In the genomic region with DNA sequence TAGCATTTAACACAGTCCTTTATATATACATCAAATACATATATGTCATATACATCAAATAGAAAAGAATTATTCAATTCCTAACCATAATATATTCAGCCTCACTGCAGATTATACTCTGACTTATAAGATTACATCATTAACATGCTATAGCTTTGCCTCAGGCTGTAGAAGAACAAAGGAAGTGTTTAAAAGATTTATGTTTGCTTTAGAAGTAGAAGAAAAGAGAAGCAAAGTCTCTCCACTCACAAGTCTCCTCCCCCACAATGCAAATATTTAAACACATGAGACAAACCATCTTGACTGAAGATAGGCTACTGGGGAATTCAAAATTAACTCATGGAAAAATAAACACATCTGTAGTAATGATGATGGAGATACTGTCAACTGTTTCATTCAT, we compare ENCODE assay signal across 24 mouse cellular contexts.
DNase-seq lines count a peak whose midpoint lies in the region; ATAC-seq and TF ChIP-seq lines count a peak whose summit lies in the region.
"Had no signal": no experiment of that assay in that cellular context is flagged by ENCODE, and none has a peak within 500 bp of the region (broad histone marks: within the 10 kb centered on the region; RNA-seq: fewer than 3 reads in every experiment).

No protein-coding gene starts in this region.

- no peak for TF ChIP-seq CTCF in kidney, postnatal 0 days (IDR thresholded peaks at IDR 0.05; ENCODE audit: low read depth)
- no peak for TF ChIP-seq CTCF in stomach, postnatal 0 days (IDR thresholded peaks at IDR 0.05; ENCODE audit: low read depth)

- H3K36me3 ChIP-seq in kidney, embryonic 14.5 days (ENCODE audit: control insufficient read depth, insufficient read depth, low read length) = no peaks in the 10 kb centered on the region
- H3K36me3 ChIP-seq in kidney, postnatal 0 days (ENCODE audit: insufficient read depth, low read length) = no peaks in the 10 kb centered on the region
- no peaks in the 10 kb centered on the region for H3K36me3 ChIP-seq in kidney, embryonic 16.5 days (ENCODE audit: insufficient read depth, low read length)
- H3K36me3 ChIP-seq in stomach, embryonic 14.5 days (ENCODE audit: control insufficient read depth, insufficient read depth, low read length) = no peaks in the 10 kb centered on the region
- no peaks in the 10 kb centered on the region for H3K36me3 ChIP-seq in stomach, postnatal 0 days (ENCODE audit: control insufficient read depth, insufficient read depth, low read length)
- H3K36me3 ChIP-seq: embryonic facial prominence, embryonic 10.5 days; embryonic facial prominence, embryonic 12.5 days; forebrain, embryonic 15.5 days; G1E had no signal

- H3K4me3 ChIP-seq in kidney, embryonic 14.5 days (ENCODE audit: low read length) = no peak overlapping the region
- H3K4me3 ChIP-seq in kidney, postnatal 0 days (replicated peaks; ENCODE audit: low read depth, low read length) = no peak overlapping the region
- H3K4me3 ChIP-seq in kidney, embryonic 16.5 days (ENCODE audit: low read length) = no peak overlapping the region
- no peak overlapping the region for H3K4me3 ChIP-seq in stomach, embryonic 14.5 days (ENCODE audit: low read depth, low read length)
- H3K4me3 ChIP-seq in stomach, postnatal 0 days (ENCODE audit: low read depth, low read length) = no peak overlapping the region
- H3K4me3 ChIP-seq: embryonic facial prominence, embryonic 10.5 days; embryonic facial prominence, embryonic 12.5 days; forebrain, embryonic 13.5 days; forebrain, embryonic 15.5 days had no signal

- DNase-seq in kidney, postnatal 4 days = no peak
- DNase-seq in kidney, postnatal 0 days (ENCODE audit: low spot score) = peak; percentile 21
- no peak for DNase-seq in stomach, postnatal 0 days (ENCODE audit: low spot score)
- DNase-seq: adrenal gland, adult 8-10 months; adrenal gland, postnatal 14 days; adrenal gland, postnatal 36 days; B cell, adult 2 months; cerebellum, adult 11-12 months; cerebellum, adult 2 months; cerebellum, adult 9-10 months; cerebellum, postnatal 10 days; cerebellum, postnatal 25 days had no signal

- H3K9ac ChIP-seq in kidney, embryonic 14.5 days (ENCODE audit: low read depth, low read length) = no peak overlapping the region
- no peak overlapping the region for H3K9ac ChIP-seq in kidney, postnatal 0 days (ENCODE audit: low read depth, low read length)
- no peak overlapping the region for H3K9ac ChIP-seq in kidney, embryonic 16.5 days (replicated peaks; ENCODE audit: low read length)
- no peak overlapping the region for H3K9ac ChIP-seq in stomach, embryonic 14.5 days (replicated peaks; ENCODE audit: low read depth, low read length)
- H3K9ac ChIP-seq in stomach, postnatal 0 days (ENCODE audit: low read length) = no peak overlapping the region
- H3K9ac ChIP-seq: embryonic facial prominence, embryonic 12.5 days; forebrain, embryonic 13.5 days; forebrain, embryonic 15.5 days had no signal

- H3K4me1 ChIP-seq in kidney, embryonic 14.5 days (ENCODE audit: control insufficient read depth, insufficient read depth, low read length) = no peaks in the 10 kb centered on the region
- no peaks in the 10 kb centered on the region for H3K4me1 ChIP-seq in kidney, postnatal 0 days (replicated peaks; ENCODE audit: insufficient read depth, low read length)
- no peaks in the 10 kb centered on the region for H3K4me1 ChIP-seq in kidney, embryonic 16.5 days (ENCODE audit: insufficient read depth, low read length)
- H3K4me1 ChIP-seq in stomach, embryonic 14.5 days (ENCODE audit: control insufficient read depth, insufficient read depth, low read length) = no peaks in the 10 kb centered on the region
- H3K4me1 ChIP-seq in stomach, postnatal 0 days (replicated peaks; ENCODE audit: control insufficient read depth, insufficient read depth) = no peaks in the 10 kb centered on the region
- H3K4me1 ChIP-seq: embryonic facial prominence, embryonic 10.5 days; embryonic facial prominence, embryonic 12.5 days; forebrain, embryonic 13.5 days had no signal

- no peaks in the 10 kb centered on the region for H3K27me3 ChIP-seq in kidney, embryonic 14.5 days (ENCODE audit: control insufficient read depth, insufficient read depth, low read length)
- no peaks in the 10 kb centered on the region for H3K27me3 ChIP-seq in kidney, postnatal 0 days (ENCODE audit: insufficient read depth, low read length)
- no peaks in the 10 kb centered on the region for H3K27me3 ChIP-seq in kidney, embryonic 16.5 days (ENCODE audit: insufficient read depth, low read length)
- no peaks in the 10 kb centered on the region for H3K27me3 ChIP-seq in stomach, embryonic 14.5 days (ENCODE audit: control insufficient read depth, insufficient read depth, low read length)
- no peaks in the 10 kb centered on the region for H3K27me3 ChIP-seq in stomach, postnatal 0 days (ENCODE audit: control insufficient read depth, insufficient read depth, low read length)
- H3K27me3 ChIP-seq: CH12.LX; embryonic facial prominence, embryonic 12.5 days; forebrain, embryonic 13.5 days; forebrain, embryonic 15.5 days; Patski had no signal

- H3K9me3 ChIP-seq in kidney, embryonic 14.5 days (ENCODE audit: control insufficient read depth, low read length) = no peaks in the 10 kb centered on the region
- H3K9me3 ChIP-seq in kidney, postnatal 0 days (replicated peaks; ENCODE audit: low read length) = no peaks in the 10 kb centered on the region
- H3K9me3 ChIP-seq in kidney, embryonic 16.5 days (ENCODE audit: low read length) = no peaks in the 10 kb centered on the region
- H3K9me3 ChIP-seq in stomach, embryonic 14.5 days (ENCODE audit: control insufficient read depth, low read depth, low read length) = no peaks in the 10 kb centered on the region
- no peaks in the 10 kb centered on the region for H3K9me3 ChIP-seq in stomach, postnatal 0 days (ENCODE audit: control insufficient read depth, low read length)
- H3K9me3 ChIP-seq: embryonic facial prominence, embryonic 10.5 days; embryonic facial prominence, embryonic 12.5 days; forebrain, embryonic 13.5 days; forebrain, embryonic 15.5 days; G1E had no signal

- no peak overlapping the region for H3K27ac ChIP-seq in kidney, embryonic 14.5 days (ENCODE audit: low read depth, low read length)
- no peak overlapping the region for H3K27ac ChIP-seq in kidney, postnatal 0 days
- no peak overlapping the region for H3K27ac ChIP-seq in kidney, embryonic 16.5 days (ENCODE audit: low read length)
- no peak overlapping the region for H3K27ac ChIP-seq in stomach, embryonic 14.5 days (ENCODE audit: low read length)
- no peak overlapping the region for H3K27ac ChIP-seq in stomach, postnatal 0 days (replicated peaks)
- H3K27ac ChIP-seq: embryonic facial prominence, embryonic 10.5 days; embryonic facial prominence, embryonic 12.5 days; forebrain, embryonic 13.5 days; forebrain, embryonic 15.5 days had no signal

- H3K4me2 ChIP-seq in kidney, embryonic 14.5 days (replicated peaks; ENCODE audit: low read depth, low read length) = no peak overlapping the region
- H3K4me2 ChIP-seq in kidney, postnatal 0 days (ENCODE audit: low read length) = no peak overlapping the region
- H3K4me2 ChIP-seq in kidney, embryonic 16.5 days (replicated peaks; ENCODE audit: low read depth, low read length) = no peak overlapping the region
- H3K4me2 ChIP-seq in stomach, embryonic 14.5 days (replicated peaks; ENCODE audit: low read depth, low read length) = no peak overlapping the region
- H3K4me2 ChIP-seq in stomach, postnatal 0 days (replicated peaks; ENCODE audit: low read depth) = no peak overlapping the region
- H3K4me2 ChIP-seq: embryonic facial prominence, embryonic 12.5 days; forebrain, embryonic 13.5 days; forebrain, embryonic 15.5 days had no signal

- TF ChIP-seq EP300 in stomach, postnatal 0 days (optimal IDR thresholded peaks at IDR 0.05) = no peak

- peak; percentile 77; the same call in 1 of the 2 replicates for ATAC-seq in kidney, embryonic 14.5 days (ENCODE audit: low FRiP score, low TSS enrichment)
- no peak for ATAC-seq in kidney, postnatal 0 days (replicated peaks; ENCODE audit: low FRiP score, low read depth)
- ATAC-seq in kidney, embryonic 16.5 days (ENCODE audit: low FRiP score, low TSS enrichment) = no peak
- peak; percentile 56 for ATAC-seq in stomach, embryonic 14.5 days (ENCODE audit: insufficient number of reproducible peaks, insufficient read depth, low FRiP score, low read depth)
- ATAC-seq in stomach, postnatal 0 days (ENCODE audit: low FRiP score, low TSS enrichment) = no peak
- no peak for ATAC-seq in activated CD4-positive, CD25-positive, alpha-beta regulatory T cell, adult 4 months
- ATAC-seq: CD4-positive, CD25-positive, alpha-beta regulatory T cell, adult 4 months; forebrain, embryonic 13.5 days; forebrain, embryonic 15.5 days; Patski had no signal

Comparison
In these comparisons a context has a peak if more than half of its experiments do, and no peak if none do; other contexts are left out.
1. ATAC-seq: peak in kidney, embryonic 14.5 days (single experiment) and stomach, embryonic 14.5 days (single experiment); none in kidney, postnatal 0 days (single experiment), kidney, embryonic 16.5 days (single experiment), stomach, postnatal 0 days (single experiment) and activated CD4-positive, CD25-positive, alpha-beta regulatory T cell, adult 4 months (single experiment).